Mouse (Mus musculus) CH12.LX (cell line): Measurements from ENCODE around the gene Zdhhc4. TPM values are rescaled to one million over a fixed set of nuclear protein-coding genes. Genes with fewer than 3 reads are reported as not detected.

Experiments
- DNase-seq: peaks from one replicate; pipeline ENCODE4 v3.0.0-alpha.2; 2013; ENCODE audit errors: extremely low read depth
- H3K27ac ChIP-seq: 2 replicates; pipeline ENCODE4 v1.5.1; 2012; ENCODE audit warnings: low read depth, mild to moderate bottlenecking, control low read depth, moderate library complexity; ENCODE audit not compliant: insufficient read depth
- H3K27me3 ChIP-seq: replicated peaks from 2 replicates; pipeline ENCODE3; 2012; ENCODE audit warnings: inconsistent platforms
- H3K36me3 ChIP-seq, 2 experiments: replicated peaks in 1 of 2; 2 replicates each; pipeline versions ENCODE3 to v1.6.1; 2012; ENCODE audit warnings: inconsistent platforms in 1 of 2, low read length in 1 of 2, mild to moderate bottlenecking in 1 of 2, mixed read lengths in 1 of 2, moderate library complexity in 1 of 2; ENCODE audit not compliant: control insufficient read depth in 1 of 2, insufficient read depth in 1 of 2
- H3K4me1 ChIP-seq, 2 experiments: 2 replicates each; pipeline ENCODE4 v1.6.1; 2012; ENCODE audit warnings: inconsistent platforms in 1 of 2, moderate library complexity in 1 of 2; ENCODE audit not compliant: insufficient read depth in 2 of 2, control insufficient read depth in 1 of 2
- H3K4me2 ChIP-seq: 2 replicates; pipeline ENCODE4 v1.6.1; 2012; ENCODE audit warnings: low read depth, mild to moderate bottlenecking, control low read depth; ENCODE audit not compliant: poor library complexity, insufficient read depth, severe bottlenecking
- H3K4me3 ChIP-seq, 3 experiments: fragments of 150-350 bp in 1 of 3; sonication (generic) in 1 of 3; replicated peaks in 1 of 3; 2 replicates each; pipeline versions ENCODE3 to v1.5.1; 2011 to 2012; ENCODE audit warnings: low read depth in 2 of 3, low read length in 2 of 3, mild to moderate bottlenecking in 2 of 3, moderate library complexity in 2 of 3, control low read depth in 1 of 3, improper control_type of control experiment in 1 of 3, inconsistent platforms in 1 of 3, mixed read lengths in 1 of 3; ENCODE audit not compliant: poor library complexity in 1 of 3
- H3K79me2 ChIP-seq: replicated peaks from 2 replicates; pipeline ENCODE4 v1.6.1; 2012; ENCODE audit warnings: mild to moderate bottlenecking, moderate library complexity; ENCODE audit not compliant: control insufficient read depth, poor library complexity, insufficient read depth, severe bottlenecking; ENCODE audit errors: extremely low read depth
- H3K9ac ChIP-seq: 2 replicates; pipeline ENCODE4 v1.6.1; 2012; ENCODE audit warnings: low read depth, mild to moderate bottlenecking, control low read depth, moderate library complexity; ENCODE audit not compliant: insufficient read depth
- H3K9me3 ChIP-seq: replicated peaks from 2 replicates; pipeline ENCODE3; 2012; ENCODE audit warnings: low read length, inconsistent platforms, mixed read lengths
- E2F4 ChIP-seq: IDR thresholded peaks from 2 replicates; pipeline ENCODE4 v1.6.1; 2011; ENCODE audit warnings: low read depth, low read length, improper control_type of control experiment; ENCODE audit not compliant: insufficient replicate concordance
- ETS1 ChIP-seq: conservative IDR thresholded peaks from 2 replicates; pipeline ENCODE4 v1.6.1; 2012; ENCODE audit warnings: low read depth, mild to moderate bottlenecking, inconsistent platforms, low read length, improper control_type of control experiment, moderate library complexity
- JUN ChIP-seq: IDR thresholded peaks from 2 replicates; pipeline ENCODE4 v1.6.1; 2011; ENCODE audit warnings: low read depth, mild to moderate bottlenecking, low read length, improper control_type of control experiment, moderate library complexity; ENCODE audit not compliant: insufficient read depth
- JUND ChIP-seq: conservative IDR thresholded peaks from 2 replicates; pipeline ENCODE4 v1.6.1; 2011; ENCODE audit warnings: low read depth, low read length, improper control_type of control experiment
- MAFK ChIP-seq: IDR thresholded peaks from 2 replicates; pipeline ENCODE4 v1.6.1; 2011; ENCODE audit warnings: low read length, improper control_type of control experiment; ENCODE audit not compliant: insufficient replicate concordance
- NRF1 ChIP-seq: IDR thresholded peaks from 2 replicates; pipeline ENCODE4 v1.6.1; 2014; ENCODE audit warnings: low read depth, mild to moderate bottlenecking, inconsistent platforms, low read length, improper control_type of control experiment, moderate library complexity
- PAX5 ChIP-seq: IDR thresholded peaks from 2 replicates; pipeline ENCODE4 v1.6.1; 2012; ENCODE audit warnings: low read length, inconsistent platforms, mixed read lengths
- RCOR1 ChIP-seq: conservative IDR thresholded peaks from 2 replicates; pipeline ENCODE4 v1.6.1; 2012; ENCODE audit warnings: low read depth, mild to moderate bottlenecking, inconsistent platforms, low read length, improper control_type of control experiment
- UBTF ChIP-seq: IDR thresholded peaks from 2 replicates; pipeline ENCODE4 v1.6.1; 2012; ENCODE audit warnings: low read depth, mild to moderate bottlenecking, inconsistent platforms, low read length, improper control_type of control experiment, moderate library complexity
- USF1 ChIP-seq: IDR thresholded peaks from 2 replicates; pipeline ENCODE4 v1.6.1; 2014; ENCODE audit warnings: low read depth, mild to moderate bottlenecking, inconsistent platforms, low read length, improper control_type of control experiment
- ZKSCAN1 ChIP-seq: IDR thresholded peaks from 2 replicates; pipeline ENCODE4 v1.6.1; 2012; ENCODE audit warnings: low read depth, inconsistent platforms, low read length, improper control_type of control experiment, borderline replicate concordance
- ZNF384 ChIP-seq: IDR thresholded peaks from 2 replicates; pipeline ENCODE4 v1.6.1; 2012; ENCODE audit warnings: low read depth, low read length, improper control_type of control experiment, inconsistent platforms
- dilution Hi-C: fragments of 300-500 bp; cut with MboI; formaldehyde crosslinking; loops from 2 replicates; pipeline ENCODE4 v1.14.3; 2020; ENCODE audit warnings: low sequenced_read_pairs; ENCODE audit not compliant: extremely low pct_unique_long_range_greater_than_20kb, extremely low pct_ligation_motif_present
- in situ Hi-C: fragments of 300-500 bp; cut with MboI; formaldehyde crosslinking; loops from 3 replicates; pipeline ENCODE4 v1.14.3; 2019; ENCODE audit warnings: low sequenced_read_pairs, low pct_ligation_motif_present, low pct_unique_long_range_greater_than_20kb, mixed read lengths
- polyA plus RNA-seq: library from polyadenylated mRNA; unstranded; fragments of >175 nt; gene quantifications from 2 replicates; pipeline ENCODE4 v1.2.1, GENCODE M21; 2012; ENCODE audit warnings: low read depth; ENCODE audit not compliant: insufficient read length
- total RNA-seq, 2 experiments: library from RNA; depleted of rRNA; stranded (reverse); fragments of 300-350 nt in 1 of 2; fragments of >200 nt in 1 of 2; gene quantifications; 2 replicates each; pipeline ENCODE4 v1.2.3; 2012 to 2014

Gene Zdhhc4
- total and polyA plus RNA-seq, 3 experiments, result 16.3 to 51.5 (median 19.9) TPM

DNA sequence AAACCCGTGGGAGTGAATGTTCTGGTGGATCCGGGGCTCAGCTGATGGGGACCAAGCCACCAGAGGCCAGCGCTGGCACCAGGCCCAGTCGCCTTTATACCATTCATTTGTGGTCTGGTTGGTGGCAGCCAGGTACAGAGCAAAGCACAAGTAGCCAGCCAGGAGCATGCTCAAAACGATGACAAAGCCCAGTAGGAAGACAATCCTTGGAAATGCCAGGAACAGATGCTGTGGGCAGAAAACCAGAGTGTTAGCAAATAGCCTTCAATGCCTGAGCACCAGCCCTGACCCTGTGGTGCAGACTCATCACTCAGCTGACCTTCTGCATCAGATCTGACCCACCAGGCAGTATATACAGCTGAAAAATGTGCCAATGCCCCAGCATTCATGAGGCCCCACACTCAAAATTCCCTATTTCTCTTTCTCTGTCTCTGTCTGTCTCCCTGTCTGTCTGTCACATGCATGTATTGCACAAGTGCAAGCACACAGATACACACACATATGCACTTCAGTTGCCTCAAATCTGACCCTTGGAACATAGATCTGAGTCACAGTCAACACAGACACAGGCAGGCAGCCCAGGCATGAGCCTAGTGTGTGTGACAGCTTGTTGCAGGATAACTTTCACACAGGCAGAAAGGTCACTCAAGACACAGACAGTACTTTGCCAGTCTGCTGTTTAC, 12.3 kb downstream of the Zdhhc4 start:
- in situ Hi-C loops, result no loop called here
- no peak for DNase-seq
- dilution Hi-C loops, result no loop called here

DNA sequence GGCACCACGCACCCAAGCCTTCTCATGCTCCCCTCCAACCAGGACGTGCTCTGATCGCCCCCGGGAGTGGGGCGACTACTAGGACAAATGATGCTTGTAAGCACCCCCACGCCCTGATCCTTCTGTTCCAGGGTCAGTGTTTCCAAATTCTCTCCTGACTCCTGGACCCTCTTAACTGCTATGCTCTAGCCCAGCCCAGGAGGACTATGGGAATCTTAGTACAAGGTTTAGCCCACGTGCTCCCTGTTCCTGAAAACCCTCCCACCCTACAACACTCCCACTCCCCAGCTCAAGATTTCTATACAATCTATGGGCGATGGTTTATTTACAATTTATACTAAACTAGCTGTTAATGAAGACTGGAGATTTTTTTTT, 13.6 kb downstream of the Zdhhc4 start:
- TF ChIP-seq ETS1 (no peak), ZNF384 (no peak), JUND (no peak), UBTF (no peak), ZKSCAN1 (no peak), NRF1 (no peak), RCOR1 (no peak), MAFK (no peak)
- no peak for DNase-seq
- peaks cover 48 to 77% of the 10 kb centered on the region in 2 experiments for H3K36me3 ChIP-seq
- peaks cover 5 to 30% of the 10 kb centered on the region in 2 experiments; a peak in 3 of 4 replicates for H3K4me1 ChIP-seq
- H3K9ac ChIP-seq, result no peak overlapping the region
- H3K4me2 ChIP-seq, result no peak overlapping the region
- no peaks in the 10 kb centered on the region for H3K27me3 ChIP-seq
- dilution Hi-C loops (no loop called here), in situ Hi-C loops (no loop called here)
- H3K27ac ChIP-seq, result no peak overlapping the region
- H3K9me3 ChIP-seq, result no peaks in the 10 kb centered on the region
- H3K4me3 ChIP-seq, result peak overlapping the region in 1 of 3 experiments; percentile 94
- peaks cover 21% of the 10 kb centered on the region for H3K79me2 ChIP-seq

More for the DNA sequence above, 12.3 kb downstream of the Zdhhc4 start:
- no peak overlapping the region for H3K4me2 ChIP-seq
- TF ChIP-seq MAFK, result no peak
- TF ChIP-seq JUN, result no peak
- no peak for TF ChIP-seq USF1
- TF ChIP-seq E2F4, result no peak
- TF ChIP-seq PAX5, result no peak
- no peak for TF ChIP-seq NRF1
- TF ChIP-seq, all 38 proteins: peak for 0
- Histone ChIP-seq H3K4me1 (peaks cover 10 to 24% of the 10 kb centered on the region in 2 experiments; a peak in 3 of 4 replicates), H3K4me3 (no peak overlapping the region), H3K79me2 (peaks cover 21% of the 10 kb centered on the region), H3K9me3 (no peaks in the 10 kb centered on the region), H3K36me3 (peaks cover 47 to 77% of the 10 kb centered on the region in 2 experiments), H3K27ac (no peak overlapping the region), H3K9ac (no peak overlapping the region), H3K27me3 (no peaks in the 10 kb centered on the region)
